Mouse (Mus musculus): ENCODE measurements around the gene Cacna1d. TPM values are rescaled to one million over a fixed set of nuclear protein-coding genes. Genes with fewer than 3 reads are reported as not detected.

Cacna1d gene
- polyA plus RNA-seq, 1 experiment from 2014 or later, result 4.3 TPM

DNA sequence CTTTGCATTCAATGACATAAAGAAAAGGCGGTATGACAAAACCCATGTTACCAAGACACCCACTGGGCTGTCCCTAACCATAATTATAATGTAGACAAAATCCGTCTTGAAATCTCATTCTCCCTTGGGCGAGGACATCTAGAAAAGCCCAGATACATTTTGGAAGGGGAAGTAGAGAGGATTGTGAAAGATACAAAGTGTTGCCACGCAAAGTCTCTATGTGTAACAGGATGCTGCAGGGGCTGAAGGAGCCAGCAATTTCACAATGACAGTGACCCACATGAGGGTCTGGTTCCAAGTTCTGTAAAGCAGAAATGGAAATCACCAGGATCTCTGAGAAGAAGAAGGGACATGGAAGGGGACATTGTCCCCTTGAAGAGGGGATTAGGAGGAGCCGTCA is 55.9 kb downstream of the Cacna1d start:
- H3K9me3 ChIP-seq (replicated peaks; ENCODE audit: control insufficient read depth, low read length), result 0 out of 2 replicates have a peak, but pooled peaks cover 6% of the 10 kb centered on the region

DNA sequence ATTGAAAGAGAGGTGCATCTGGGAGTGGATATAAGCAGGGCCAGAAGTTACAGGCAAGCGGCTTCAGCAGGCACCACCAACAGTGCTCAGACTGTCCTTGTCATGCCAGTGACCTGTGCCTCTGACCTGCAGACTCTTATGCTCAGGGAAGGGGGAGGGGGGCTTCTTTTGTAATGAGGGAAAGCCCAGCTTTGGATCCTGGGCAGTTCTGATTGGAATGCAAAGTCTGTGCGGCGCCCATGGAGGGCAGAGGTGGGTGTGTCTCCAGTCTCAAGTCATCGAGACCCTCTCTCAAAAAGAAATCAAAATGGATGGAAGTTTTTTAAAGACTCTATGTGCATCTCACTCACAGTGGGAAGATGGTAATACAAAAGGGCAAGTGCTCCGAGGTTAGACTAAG is 60.8 kb downstream of the Cacna1d start:
- ATAC-seq (no peak), DNase-seq (ENCODE audit: low spot score) (no peak)
- H3K9me3 ChIP-seq (replicated peaks; ENCODE audit: control insufficient read depth, low read length), result no peaks in the 10 kb centered on the region
- H3K4me2 ChIP-seq (ENCODE audit: low read length), result no peak overlapping the region
- no peaks in the 10 kb centered on the region for H3K4me1 ChIP-seq (ENCODE audit: control insufficient read depth, insufficient read depth, low read length)
- H3K27ac ChIP-seq (ENCODE audit: low read depth, low read length), result no peak overlapping the region
- H3K9ac ChIP-seq (ENCODE audit: low read length), result no peak overlapping the region
- no peaks in the 10 kb centered on the region for H3K36me3 ChIP-seq (ENCODE audit: control insufficient read depth, insufficient read depth, low read length)
- WGBS, result 64% methylated on average over 5 of the region's 5 CpGs
- H3K4me3 ChIP-seq (ENCODE audit: low read depth, low read length), result no peak overlapping the region
- H3K27me3 ChIP-seq (replicated peaks; ENCODE audit: control insufficient read depth, insufficient read depth, low read length), result no peaks in the 10 kb centered on the region

More for the DNA sequence above, 55.9 kb downstream of the Cacna1d start:
- Histone ChIP-seq H3K9ac (ENCODE audit: low read length) (no peak overlapping the region), H3K36me3 (ENCODE audit: control insufficient read depth, insufficient read depth, low read length) (no peaks in the 10 kb centered on the region), H3K27me3 (replicated peaks; ENCODE audit: control insufficient read depth, insufficient read depth, low read length) (no peaks in the 10 kb centered on the region), H3K4me1 (ENCODE audit: control insufficient read depth, insufficient read depth, low read length) (no peaks in the 10 kb centered on the region), H3K4me2 (ENCODE audit: low read length) (no peak overlapping the region), H3K4me3 (ENCODE audit: low read depth, low read length) (no peak overlapping the region), H3K27ac (ENCODE audit: low read depth, low read length) (no peak overlapping the region)
- no peak for DNase-seq (ENCODE audit: low spot score)
- ATAC-seq, result no peak
- 87% methylated on average over 5 of the region's 5 CpGs for WGBS

GRCm38 (mm10) chr14:30430026-30430425 is 61.2 kb downstream of the Cacna1d start:
- Histone ChIP-seq H3K9ac (ENCODE audit: low read length) (no peak overlapping the region), H3K27ac (ENCODE audit: low read depth, low read length) (no peak overlapping the region), H3K9me3 (replicated peaks; ENCODE audit: control insufficient read depth, low read length) (no peaks in the 10 kb centered on the region), H3K4me1 (ENCODE audit: control insufficient read depth, insufficient read depth, low read length) (no peaks in the 10 kb centered on the region), H3K27me3 (replicated peaks; ENCODE audit: control insufficient read depth, insufficient read depth, low read length) (no peaks in the 10 kb centered on the region), H3K36me3 (ENCODE audit: control insufficient read depth, insufficient read depth, low read length) (no peaks in the 10 kb centered on the region), H3K4me3 (ENCODE audit: low read depth, low read length) (no peak overlapping the region), H3K4me2 (ENCODE audit: low read length) (no peak overlapping the region)
- ATAC-seq (no peak), DNase-seq (ENCODE audit: low spot score) (no peak)
- WGBS, result 91% methylated on average over 9 of the region's 9 CpGs

DNA sequence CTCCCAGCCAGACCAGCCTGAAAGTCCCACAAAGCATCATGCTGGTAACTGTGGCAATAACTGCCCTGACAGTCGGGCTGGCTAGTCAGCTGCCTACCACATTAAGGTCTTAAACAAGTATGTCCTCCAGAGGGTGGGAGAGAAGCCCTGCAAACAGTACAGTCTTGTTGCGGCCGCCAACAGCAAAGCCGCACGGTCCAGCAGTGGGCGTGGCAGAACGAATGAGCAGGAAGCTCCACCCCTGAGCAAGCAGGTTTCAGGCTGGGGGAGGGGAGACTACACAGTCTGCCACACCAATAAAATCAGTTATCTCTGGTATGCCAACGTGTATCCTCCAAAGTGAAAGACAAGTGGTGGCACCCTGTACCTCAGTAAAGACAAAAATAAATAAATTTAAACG is 61.6 kb downstream of the Cacna1d start:
- ATAC-seq (no peak), DNase-seq (ENCODE audit: low spot score) (no peak)
- H3K27ac ChIP-seq (ENCODE audit: low read depth, low read length), result no peak overlapping the region
- WGBS, result 77% methylated on average over 9 of the region's 9 CpGs
- no peaks in the 10 kb centered on the region for H3K27me3 ChIP-seq (replicated peaks; ENCODE audit: control insufficient read depth, insufficient read depth, low read length)
- no peak overlapping the region for H3K4me2 ChIP-seq (ENCODE audit: low read length)
- no peaks in the 10 kb centered on the region for H3K4me1 ChIP-seq (ENCODE audit: control insufficient read depth, insufficient read depth, low read length)
- H3K36me3 ChIP-seq (ENCODE audit: control insufficient read depth, insufficient read depth, low read length), result no peaks in the 10 kb centered on the region
- H3K4me3 ChIP-seq (ENCODE audit: low read depth, low read length), result no peak overlapping the region
- no peak overlapping the region for H3K9ac ChIP-seq (ENCODE audit: low read length)
- H3K9me3 ChIP-seq (replicated peaks; ENCODE audit: control insufficient read depth, low read length), result no peaks in the 10 kb centered on the region

DNA sequence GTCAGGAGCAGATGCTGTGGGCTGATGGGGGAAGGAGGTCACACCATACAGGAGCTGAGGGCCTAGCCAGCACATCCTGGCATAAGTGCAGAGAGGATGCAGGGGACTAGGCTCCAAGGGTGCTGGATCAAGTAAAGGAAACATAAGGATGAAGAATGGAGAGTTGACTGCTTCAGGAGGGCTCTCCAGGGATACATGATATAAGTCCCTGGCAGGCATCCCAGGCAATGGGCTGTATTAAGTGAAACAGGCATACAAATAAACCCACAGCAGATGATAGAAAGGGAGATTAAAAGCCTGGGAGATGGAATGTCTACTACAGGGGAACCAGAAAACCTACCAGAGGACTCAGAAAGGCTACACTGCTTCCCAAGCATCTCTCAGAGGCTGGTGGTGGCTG is 62.5 kb downstream of the Cacna1d start:
- no peak overlapping the region for H3K9ac ChIP-seq (ENCODE audit: low read length)
- H3K27ac ChIP-seq (ENCODE audit: low read depth, low read length), result no peak overlapping the region
- DNase-seq (ENCODE audit: low spot score) (peak; percentile 7), ATAC-seq (no peak)
- no peaks in the 10 kb centered on the region for H3K27me3 ChIP-seq (replicated peaks; ENCODE audit: control insufficient read depth, insufficient read depth, low read length)
- H3K4me2 ChIP-seq (ENCODE audit: low read length), result no peak overlapping the region
- no peaks in the 10 kb centered on the region for H3K4me1 ChIP-seq (ENCODE audit: control insufficient read depth, insufficient read depth, low read length)
- no peak overlapping the region for H3K4me3 ChIP-seq (ENCODE audit: low read depth, low read length)
- H3K9me3 ChIP-seq (replicated peaks; ENCODE audit: control insufficient read depth, low read length), result no peaks in the 10 kb centered on the region
- no peaks in the 10 kb centered on the region for H3K36me3 ChIP-seq (ENCODE audit: control insufficient read depth, insufficient read depth, low read length)

- ATAC-seq (no peak), DNase-seq (ENCODE audit: low spot score) (peak; percentile 1)
- H3K4me1 ChIP-seq (ENCODE audit: control insufficient read depth, insufficient read depth, low read length), result no peaks in the 10 kb centered on the region
- H3K27ac ChIP-seq (ENCODE audit: low read depth, low read length), result no peak overlapping the region
- H3K4me3 ChIP-seq (ENCODE audit: low read depth, low read length), result no peak overlapping the region
- H3K27me3 ChIP-seq (replicated peaks; ENCODE audit: control insufficient read depth, insufficient read depth, low read length), result no peaks in the 10 kb centered on the region
- 15% methylated on average over 4 of the region's 4 CpGs for whole genome bisulfite sequencing
- H3K9me3 ChIP-seq (replicated peaks; ENCODE audit: control insufficient read depth, low read length), result no peaks in the 10 kb centered on the region
- H3K4me2 ChIP-seq (ENCODE audit: low read length), result no peak overlapping the region
- H3K9ac ChIP-seq (ENCODE audit: low read length), result no peak overlapping the region
- no peaks in the 10 kb centered on the region for H3K36me3 ChIP-seq (ENCODE audit: control insufficient read depth, insufficient read depth, low read length)
Observed at GRCm38 (mm10) chr14:30425876-30426275, 65.4 kb downstream of the Cacna1d start.

DNA sequence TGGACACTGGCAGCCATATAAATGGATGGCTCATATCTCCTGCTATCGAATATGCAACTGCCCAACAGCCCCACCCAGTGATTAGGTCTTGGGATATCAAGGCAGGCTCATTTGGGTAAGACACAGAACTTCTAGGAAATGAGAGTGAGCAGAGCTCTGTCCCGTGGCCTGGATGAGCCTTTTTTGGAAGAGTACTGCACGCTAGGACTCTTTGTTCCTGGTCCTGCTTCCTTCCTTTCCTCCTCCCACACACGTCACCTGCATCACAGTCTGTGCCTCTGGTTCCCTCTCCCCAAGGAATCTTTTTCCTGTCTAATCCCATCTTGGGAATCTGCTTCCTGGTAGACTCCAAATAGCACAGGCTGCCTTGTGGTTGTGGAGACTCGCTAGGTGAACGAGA is 66.1 kb downstream of the Cacna1d start:
- no peaks in the 10 kb centered on the region for H3K27me3 ChIP-seq (replicated peaks; ENCODE audit: control insufficient read depth, insufficient read depth, low read length)
- 81% methylated on average over 6 of the region's 6 CpGs for WGBS
- H3K27ac ChIP-seq (ENCODE audit: low read depth, low read length), result no peak overlapping the region

GRCm38 (mm10) chr14:30424638-30425037 is 66.6 kb downstream of the Cacna1d start:
- Histone ChIP-seq H3K4me3 (ENCODE audit: low read depth, low read length) (no peak overlapping the region), H3K36me3 (ENCODE audit: control insufficient read depth, insufficient read depth, low read length) (no peaks in the 10 kb centered on the region), H3K27ac (ENCODE audit: low read depth, low read length) (no peak overlapping the region), H3K9ac (ENCODE audit: low read length) (no peak overlapping the region), H3K9me3 (replicated peaks; ENCODE audit: control insufficient read depth, low read length) (no peaks in the 10 kb centered on the region), H3K4me1 (ENCODE audit: control insufficient read depth, insufficient read depth, low read length) (no peaks in the 10 kb centered on the region), H3K27me3 (replicated peaks; ENCODE audit: control insufficient read depth, insufficient read depth, low read length) (no peaks in the 10 kb centered on the region), H3K4me2 (ENCODE audit: low read length) (no peak overlapping the region)
- DNase-seq (ENCODE audit: low spot score), result no peak
- ATAC-seq, result no peak
- 95% methylated on average over 4 of the region's 4 CpGs for WGBS

More for the DNA sequence above, 66.1 kb downstream of the Cacna1d start:
- no peaks in the 10 kb centered on the region for H3K36me3 ChIP-seq (ENCODE audit: control insufficient read depth, insufficient read depth, low read length)
- H3K4me3 ChIP-seq (ENCODE audit: low read depth, low read length), result no peak overlapping the region
- DNase-seq (ENCODE audit: low spot score), result no peak
- H3K9ac ChIP-seq (ENCODE audit: low read length), result no peak overlapping the region
- no peaks in the 10 kb centered on the region for H3K9me3 ChIP-seq (replicated peaks; ENCODE audit: control insufficient read depth, low read length)
- no peak overlapping the region for H3K4me2 ChIP-seq (ENCODE audit: low read length)
- ATAC-seq, result no peak
- no peaks in the 10 kb centered on the region for H3K4me1 ChIP-seq (ENCODE audit: control insufficient read depth, insufficient read depth, low read length)

DNA sequence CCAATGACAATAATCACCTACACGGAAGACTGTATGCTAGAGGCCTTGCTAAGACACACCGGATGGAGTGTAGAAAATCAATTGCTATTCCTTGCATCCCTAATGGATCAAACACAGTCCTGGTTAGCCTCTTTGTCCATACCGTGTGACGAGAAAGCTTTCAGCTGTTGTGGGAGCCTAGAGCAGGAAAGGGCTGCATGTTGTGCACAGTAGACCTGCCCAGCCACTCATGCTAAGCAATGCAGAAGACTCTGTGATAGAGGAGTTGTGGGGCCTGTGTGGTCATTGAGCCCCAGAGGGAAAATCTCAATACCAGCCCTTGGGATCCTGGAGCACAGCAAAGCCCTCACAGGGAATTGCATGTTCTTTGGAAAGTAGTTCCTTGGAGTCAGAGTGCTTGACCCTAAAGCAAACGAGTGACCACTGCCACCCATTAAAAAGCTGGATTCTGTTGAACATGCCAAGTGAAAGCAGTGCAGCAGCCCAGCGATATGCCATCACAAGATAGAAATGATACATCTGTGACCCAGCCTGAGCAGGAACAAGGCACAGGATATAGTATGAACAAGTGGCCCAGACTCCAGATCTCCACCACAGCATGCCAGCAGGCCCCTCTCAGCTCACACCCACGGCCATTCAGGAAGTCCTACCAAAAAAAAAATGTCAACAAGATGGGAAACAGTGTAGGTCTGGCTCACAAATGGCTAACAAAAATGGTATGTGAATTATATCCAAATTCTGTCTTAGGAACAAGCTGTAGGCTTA is 68.7 kb downstream of the Cacna1d start:
- DNase-seq (ENCODE audit: low spot score), result no peak
- Histone ChIP-seq H3K4me3 (ENCODE audit: low read depth, low read length) (no peak overlapping the region), H3K36me3 (ENCODE audit: control insufficient read depth, insufficient read depth, low read length) (no peaks in the 10 kb centered on the region), H3K9ac (ENCODE audit: low read length) (no peak overlapping the region), H3K9me3 (replicated peaks; ENCODE audit: control insufficient read depth, low read length) (no peaks in the 10 kb centered on the region), H3K4me2 (ENCODE audit: low read length) (no peak overlapping the region), H3K4me1 (ENCODE audit: control insufficient read depth, insufficient read depth, low read length) (no peaks in the 10 kb centered on the region), H3K27ac (ENCODE audit: low read depth, low read length) (no peak overlapping the region), H3K27me3 (replicated peaks; ENCODE audit: control insufficient read depth, insufficient read depth, low read length) (no peaks in the 10 kb centered on the region)
- WGBS, result 89% methylated on average over 7 of the region's 7 CpGs
- no peak for ATAC-seq
